Mouse (Mus musculus): Measurements from ENCODE around the gene Bak1. TPM values are rescaled to one million over a fixed set of nuclear protein-coding genes. Genes with fewer than 3 reads are reported as not detected.
A peak's percentile ranks its signal among the peaks of the same experiment; 100 is the strongest.

Bak1 gene
- polyA plus RNA-seq, 1 experiment, result 56.8 TPM

- Histone ChIP-seq H3K4me3 (replicated peaks; ENCODE audit: control insufficient read depth, low read depth, low read length) (peak overlapping the region; percentile 29), H3K4me1 (ENCODE audit: control insufficient read depth, insufficient read depth, low read length) (no peaks in the 10 kb centered on the region), H3K27ac (ENCODE audit: control insufficient read depth, insufficient read depth, low read depth, low read length, poor library complexity) (no peak overlapping the region)
- TF ChIP-seq CTCF (IDR thresholded peaks at IDR 0.05; ENCODE audit: control insufficient read depth, insufficient read depth, low read length), result no peak
- TF ChIP-seq POLR2A (IDR thresholded peaks at IDR 0.05; ENCODE audit: borderline replicate concordance, control insufficient read depth, low read depth, low read length), result no peak
- 30% methylated on average over 12 of the region's 12 CpGs for WGBS
Measured at GRCm38 (mm10) chr17:26999996-27000395, 28.8 kb downstream of the Bak1 start.

- Histone ChIP-seq H3K4me1 (ENCODE audit: control insufficient read depth, insufficient read depth, low read length) (no peaks in the 10 kb centered on the region; the same call in 1 of the 2 replicates), H3K27ac (ENCODE audit: control insufficient read depth, insufficient read depth, low read depth, low read length, poor library complexity) (no peak overlapping the region), H3K4me3 (replicated peaks; ENCODE audit: control insufficient read depth, low read depth, low read length) (no peak overlapping the region)
- 53% methylated on average over 15 of the region's 15 CpGs for WGBS
- no peak for TF ChIP-seq POLR2A (IDR thresholded peaks at IDR 0.05; ENCODE audit: borderline replicate concordance, control insufficient read depth, low read depth, low read length)
- TF ChIP-seq CTCF (IDR thresholded peaks at IDR 0.05; ENCODE audit: control insufficient read depth, insufficient read depth, low read length), result no peak
Measured at GRCm38 (mm10) chr17:26998283-26998682, 30.5 kb downstream of the Bak1 start.

GRCm38 (mm10) chr17:26997661-26998060 is 31.1 kb downstream of the Bak1 start:
- Histone ChIP-seq H3K27ac (ENCODE audit: control insufficient read depth, insufficient read depth, low read depth, low read length, poor library complexity) (no peak overlapping the region), H3K4me1 (ENCODE audit: control insufficient read depth, insufficient read depth, low read length) (no peaks in the 10 kb centered on the region; the same call in 1 of the 2 replicates), H3K4me3 (replicated peaks; ENCODE audit: control insufficient read depth, low read depth, low read length) (no peak overlapping the region)
- WGBS, result 77% methylated on average over 4 of the region's 4 CpGs
- TF ChIP-seq CTCF (IDR thresholded peaks at IDR 0.05; ENCODE audit: control insufficient read depth, insufficient read depth, low read length), result no peak
- no peak for TF ChIP-seq POLR2A (IDR thresholded peaks at IDR 0.05; ENCODE audit: borderline replicate concordance, control insufficient read depth, low read depth, low read length)

- 63% methylated on average over 8 of the region's 8 CpGs for WGBS
- no peak overlapping the region for H3K27ac ChIP-seq (ENCODE audit: control insufficient read depth, insufficient read depth, low read depth, low read length, poor library complexity)
- no peak for TF ChIP-seq POLR2A (IDR thresholded peaks at IDR 0.05; ENCODE audit: borderline replicate concordance, control insufficient read depth, low read depth, low read length)
- no peak for TF ChIP-seq CTCF (IDR thresholded peaks at IDR 0.05; ENCODE audit: control insufficient read depth, insufficient read depth, low read length)
Measured at GRCm38 (mm10) chr17:26995562-26995961, 33.2 kb downstream of the Bak1 start.

GRCm38 (mm10) chr17:26995006-26995405 is 33.8 kb downstream of the Bak1 start:
- no peak for TF ChIP-seq POLR2A (IDR thresholded peaks at IDR 0.05; ENCODE audit: borderline replicate concordance, control insufficient read depth, low read depth, low read length)
- no peak for TF ChIP-seq CTCF (IDR thresholded peaks at IDR 0.05; ENCODE audit: control insufficient read depth, insufficient read depth, low read length)
- Histone ChIP-seq H3K27ac (ENCODE audit: control insufficient read depth, insufficient read depth, low read depth, low read length, poor library complexity) (no peak overlapping the region), H3K4me3 (replicated peaks; ENCODE audit: control insufficient read depth, low read depth, low read length) (no peak overlapping the region), H3K4me1 (ENCODE audit: control insufficient read depth, insufficient read depth, low read length) (no peaks in the 10 kb centered on the region; the same call in 1 of the 2 replicates)
- 79% methylated on average over 6 of the region's 6 CpGs for WGBS

More at GRCm38 (mm10) chr17:26995562-26995961, 33.2 kb downstream of the Bak1 start:
- Histone ChIP-seq H3K4me3 (replicated peaks; ENCODE audit: control insufficient read depth, low read depth, low read length) (no peak overlapping the region), H3K4me1 (ENCODE audit: control insufficient read depth, insufficient read depth, low read length) (no peaks in the 10 kb centered on the region; the same call in 1 of the 2 replicates)

GRCm38 (mm10) chr17:26994410-26994809 is 34.4 kb downstream of the Bak1 start:
- H3K27ac ChIP-seq (ENCODE audit: control insufficient read depth, insufficient read depth, low read depth, low read length, poor library complexity), result no peak overlapping the region
- WGBS, result 65% methylated on average over 14 of the region's 14 CpGs
- TF ChIP-seq CTCF (IDR thresholded peaks at IDR 0.05; ENCODE audit: control insufficient read depth, insufficient read depth, low read length), result no peak
- no peak for TF ChIP-seq POLR2A (IDR thresholded peaks at IDR 0.05; ENCODE audit: borderline replicate concordance, control insufficient read depth, low read depth, low read length)
- H3K4me1 ChIP-seq (ENCODE audit: control insufficient read depth, insufficient read depth, low read length), result no peaks in the 10 kb centered on the region; the same call in 1 of the 2 replicates
- H3K4me3 ChIP-seq (replicated peaks; ENCODE audit: control insufficient read depth, low read depth, low read length), result no peak overlapping the region

- no peak overlapping the region for H3K4me3 ChIP-seq (replicated peaks; ENCODE audit: control insufficient read depth, low read depth, low read length)
- no peaks in the 10 kb centered on the region; the same call in 1 of the 2 replicates for H3K4me1 ChIP-seq (ENCODE audit: control insufficient read depth, insufficient read depth, low read length)
- TF ChIP-seq POLR2A (IDR thresholded peaks at IDR 0.05; ENCODE audit: borderline replicate concordance, control insufficient read depth, low read depth, low read length) (no peak), CTCF (IDR thresholded peaks at IDR 0.05; ENCODE audit: control insufficient read depth, insufficient read depth, low read length) (no peak)
- H3K27ac ChIP-seq (ENCODE audit: control insufficient read depth, insufficient read depth, low read depth, low read length, poor library complexity), result no peak overlapping the region
Measured at GRCm38 (mm10) chr17:26990521-26990920, 38.3 kb downstream of the Bak1 start.

- no peak for TF ChIP-seq POLR2A (IDR thresholded peaks at IDR 0.05; ENCODE audit: borderline replicate concordance, control insufficient read depth, low read depth, low read length)
- TF ChIP-seq CTCF (IDR thresholded peaks at IDR 0.05; ENCODE audit: control insufficient read depth, insufficient read depth, low read length), result no peak
- Histone ChIP-seq H3K27ac (ENCODE audit: control insufficient read depth, insufficient read depth, low read depth, low read length, poor library complexity) (no peak overlapping the region), H3K4me1 (ENCODE audit: control insufficient read depth, insufficient read depth, low read length) (no peaks in the 10 kb centered on the region; the same call in 1 of the 2 replicates), H3K4me3 (replicated peaks; ENCODE audit: control insufficient read depth, low read depth, low read length) (no peak overlapping the region)
- WGBS, result 85% methylated on average over 10 of the region's 10 CpGs
Measured at GRCm38 (mm10) chr17:26985503-26986179, 43.2 kb downstream of the Bak1 start.
